Mouse (Mus musculus): Measurements from ENCODE around the gene Rmnd5a. TPM values are rescaled to one million over a fixed set of nuclear protein-coding genes. Genes with fewer than 3 reads are reported as not detected.

The Rmnd5a gene
- total RNA-seq, 2 experiments from 2014 or later: 58.3 to 82.6 TPM

GRCm38 (mm10) chr6:71444756-71445155 is 4.3 kb upstream of the Rmnd5a start:
- no peak for ATAC-seq (replicated peaks; ENCODE audit: low FRiP score, poor library complexity, severe bottlenecking)

- no peak for ATAC-seq (replicated peaks; ENCODE audit: low FRiP score, poor library complexity, severe bottlenecking)
Measured at GRCm38 (mm10) chr6:71442130-71442529, 1.7 kb upstream of the Rmnd5a start.

GRCm38 (mm10) chr6:71441251-71441580 is 779 bp upstream of the Rmnd5a start:
- ATAC-seq (replicated peaks; ENCODE audit: low FRiP score, poor library complexity, severe bottlenecking): no peak; the same call in 1 of the 2 replicates

GRCm38 (mm10) chr6:71440217-71440491 is 283 bp downstream of the Rmnd5a start:
- ATAC-seq (replicated peaks; ENCODE audit: low FRiP score, poor library complexity, severe bottlenecking): no peak

GRCm38 (mm10) chr6:71439506-71440216 is 776 bp downstream of the Rmnd5a start:
- ATAC-seq (replicated peaks; ENCODE audit: low FRiP score, poor library complexity, severe bottlenecking): peak; percentile 2; the same call in 1 of the 2 replicates

- ATAC-seq (replicated peaks; ENCODE audit: low FRiP score, poor library complexity, severe bottlenecking): no peak
Measured at GRCm38 (mm10) chr6:71438070-71438469, 2.4 kb downstream of the Rmnd5a start.

- no peak for ATAC-seq (replicated peaks; ENCODE audit: low FRiP score, poor library complexity, severe bottlenecking)
Measured at GRCm38 (mm10) chr6:71427996-71428725, 12.3 kb downstream of the Rmnd5a start.

GRCm38 (mm10) chr6:71425681-71426080 is 14.8 kb downstream of the Rmnd5a start:
- ATAC-seq (replicated peaks; ENCODE audit: low FRiP score, poor library complexity, severe bottlenecking): no peak

GRCm38 (mm10) chr6:71423116-71423515 is 17.3 kb downstream of the Rmnd5a start:
- no peak for ATAC-seq (replicated peaks; ENCODE audit: low FRiP score, poor library complexity, severe bottlenecking)

- no peak for ATAC-seq (replicated peaks; ENCODE audit: low FRiP score, poor library complexity, severe bottlenecking)
Measured at GRCm38 (mm10) chr6:71422162-71422561, 18.3 kb downstream of the Rmnd5a start.

GRCm38 (mm10) chr6:71420848-71421247 is 19.6 kb downstream of the Rmnd5a start:
- ATAC-seq (replicated peaks; ENCODE audit: low FRiP score, poor library complexity, severe bottlenecking): no peak

- ATAC-seq (replicated peaks; ENCODE audit: low FRiP score, poor library complexity, severe bottlenecking): no peak
Measured at GRCm38 (mm10) chr6:71418874-71419273, 21.6 kb downstream of the Rmnd5a start.

GRCm38 (mm10) chr6:71415446-71415845 is 25.0 kb downstream of the Rmnd5a start:
- ATAC-seq (replicated peaks; ENCODE audit: low FRiP score, poor library complexity, severe bottlenecking): no peak

GRCm38 (mm10) chr6:71414624-71415023 is 25.8 kb downstream of the Rmnd5a start:
- no peak for ATAC-seq (replicated peaks; ENCODE audit: low FRiP score, poor library complexity, severe bottlenecking)

- ATAC-seq (replicated peaks; ENCODE audit: low FRiP score, poor library complexity, severe bottlenecking): peak; percentile 54; the same call in 1 of the 2 replicates
Measured at GRCm38 (mm10) chr6:71398829-71399609, 41.4 kb downstream of the Rmnd5a start.

GRCm38 (mm10) chr6:71396761-71397160 is 43.7 kb downstream of the Rmnd5a start:
- ATAC-seq (replicated peaks; ENCODE audit: low FRiP score, poor library complexity, severe bottlenecking): no peak

GRCm38 (mm10) chr6:71396016-71396415 is 44.4 kb downstream of the Rmnd5a start:
- no peak for ATAC-seq (replicated peaks; ENCODE audit: low FRiP score, poor library complexity, severe bottlenecking)

GRCm38 (mm10) chr6:71390496-71390895 is 49.9 kb downstream of the Rmnd5a start:
- no peak for ATAC-seq (replicated peaks; ENCODE audit: low FRiP score, poor library complexity, severe bottlenecking)

- no peak for ATAC-seq (replicated peaks; ENCODE audit: low FRiP score, poor library complexity, severe bottlenecking)
Measured at GRCm38 (mm10) chr6:71381654-71382053, 58.8 kb downstream of the Rmnd5a start.

- no peak for ATAC-seq (replicated peaks; ENCODE audit: low FRiP score, poor library complexity, severe bottlenecking)
Measured at GRCm38 (mm10) chr6:71376711-71377110, 63.7 kb downstream of the Rmnd5a start.

GRCm38 (mm10) chr6:71374921-71375320 is 65.5 kb downstream of the Rmnd5a start:
- no peak for ATAC-seq (replicated peaks; ENCODE audit: low FRiP score, poor library complexity, severe bottlenecking)
